Mouse (Mus musculus): ENCODE measurements around the gene Limch1. TPM values are rescaled to one million over a fixed set of nuclear protein-coding genes. Genes with fewer than 3 reads are reported as not detected.

The Limch1 gene
- polyA plus RNA-seq, 1 experiment: 44.2 TPM

DNA sequence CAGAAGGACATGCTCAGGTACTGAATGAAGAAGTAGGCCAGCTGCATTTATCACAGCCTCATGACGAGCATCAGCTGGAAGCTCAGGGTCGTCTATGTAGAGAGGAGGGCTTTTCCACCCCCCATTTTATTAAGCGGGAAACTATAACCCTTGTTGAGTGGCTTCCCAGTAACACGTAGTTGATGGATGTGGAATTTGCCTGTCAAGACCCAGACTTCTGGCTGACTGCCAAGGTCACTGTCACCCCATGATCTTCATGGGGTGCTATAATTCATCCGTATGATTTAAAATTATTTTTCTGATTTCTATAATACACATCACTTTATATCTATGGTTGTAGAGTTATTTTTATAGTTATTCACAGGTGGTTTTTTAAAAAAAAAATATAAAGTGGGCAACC, 131.4 kb downstream of the Limch1 start:
- Histone ChIP-seq H3K27ac (ENCODE audit: insufficient read depth, low read length) (no peak overlapping the region), H3K4me1 (ENCODE audit: control insufficient read depth, insufficient read depth, low read length) (no peaks in the 10 kb centered on the region), H3K4me3 (ENCODE audit: insufficient read depth, low read length) (no peak overlapping the region)
- no peak for TF ChIP-seq CTCF (IDR thresholded peaks at IDR 0.05; ENCODE audit: borderline replicate concordance, insufficient read depth, low read length)
- no peak for TF ChIP-seq POLR2A (IDR thresholded peaks at IDR 0.05; ENCODE audit: low read depth, low read length)

DNA sequence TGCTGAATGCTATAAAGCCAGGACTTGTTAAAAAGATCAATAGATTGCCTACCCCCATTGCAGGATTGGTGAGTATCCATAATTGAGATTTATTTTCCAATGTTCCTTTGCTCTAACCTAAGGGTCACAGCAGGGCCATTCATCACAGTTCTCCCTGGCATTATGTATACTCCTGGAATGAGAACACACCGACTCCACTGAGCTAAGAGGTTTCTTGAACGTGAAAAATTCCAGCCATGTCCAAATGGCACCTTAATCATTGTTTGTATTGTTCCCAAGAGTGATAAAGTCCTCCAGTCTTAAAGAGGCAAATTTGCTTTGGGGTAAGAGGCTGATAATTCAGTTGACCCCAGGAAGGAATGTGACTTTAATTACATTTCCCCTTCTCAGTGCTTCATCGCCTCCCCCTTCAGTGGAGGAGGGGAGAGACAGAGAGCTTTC, 136.3 kb downstream of the Limch1 start:
- Histone ChIP-seq H3K4me1 (ENCODE audit: control insufficient read depth, insufficient read depth, low read length) (no peaks in the 10 kb centered on the region), H3K4me3 (ENCODE audit: insufficient read depth, low read length) (no peak overlapping the region), H3K27ac (ENCODE audit: insufficient read depth, low read length) (no peak overlapping the region)
- no peak for TF ChIP-seq POLR2A (IDR thresholded peaks at IDR 0.05; ENCODE audit: low read depth, low read length)

GRCm38 (mm10) chr5:66882718-66883117, 137.1 kb downstream of the Limch1 start:
- no peak for TF ChIP-seq CTCF (IDR thresholded peaks at IDR 0.05; ENCODE audit: borderline replicate concordance, insufficient read depth, low read length)
- no peak for TF ChIP-seq POLR2A (IDR thresholded peaks at IDR 0.05; ENCODE audit: low read depth, low read length)
- H3K27ac ChIP-seq (ENCODE audit: insufficient read depth, low read length): no peak overlapping the region
- no peak overlapping the region for H3K4me3 ChIP-seq (ENCODE audit: insufficient read depth, low read length)
- H3K4me1 ChIP-seq (ENCODE audit: control insufficient read depth, insufficient read depth, low read length): no peaks in the 10 kb centered on the region

DNA sequence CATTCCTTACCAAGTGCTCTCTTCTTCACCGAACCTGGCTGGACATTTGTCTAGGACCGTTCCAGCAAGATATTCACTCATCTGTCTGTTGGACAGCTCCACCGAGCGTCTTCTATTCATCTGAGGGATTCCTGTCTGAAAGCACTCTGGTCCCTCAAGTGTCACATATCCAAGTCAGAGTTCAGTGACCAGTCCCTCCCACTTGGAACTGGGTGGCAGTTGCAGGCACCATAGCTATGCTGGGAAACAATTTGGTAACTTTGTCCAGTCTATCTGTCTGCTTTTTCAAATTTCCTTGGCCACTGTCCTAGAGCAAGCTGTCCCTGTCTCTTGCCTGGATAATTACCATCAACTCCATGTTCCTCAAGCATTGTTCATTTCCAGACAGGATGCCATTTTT, 138.9 kb downstream of the Limch1 start:
- H3K4me3 ChIP-seq (ENCODE audit: insufficient read depth, low read length): no peak overlapping the region
- no peak overlapping the region for H3K27ac ChIP-seq (ENCODE audit: insufficient read depth, low read length)
- TF ChIP-seq CTCF (IDR thresholded peaks at IDR 0.05; ENCODE audit: borderline replicate concordance, insufficient read depth, low read length) (no peak), POLR2A (IDR thresholded peaks at IDR 0.05; ENCODE audit: low read depth, low read length) (no peak)
- H3K4me1 ChIP-seq (ENCODE audit: control insufficient read depth, insufficient read depth, low read length): no peaks in the 10 kb centered on the region

GRCm38 (mm10) chr5:66886410-66887120, 140.9 kb downstream of the Limch1 start:
- no peak overlapping the region for H3K27ac ChIP-seq (ENCODE audit: insufficient read depth, low read length)
- H3K4me1 ChIP-seq (ENCODE audit: control insufficient read depth, insufficient read depth, low read length): no peaks in the 10 kb centered on the region
- TF ChIP-seq CTCF (IDR thresholded peaks at IDR 0.05; ENCODE audit: borderline replicate concordance, insufficient read depth, low read length) (no peak), POLR2A (IDR thresholded peaks at IDR 0.05; ENCODE audit: low read depth, low read length) (no peak)
- no peak overlapping the region for H3K4me3 ChIP-seq (ENCODE audit: insufficient read depth, low read length)

GRCm38 (mm10) chr5:66888061-66888460, 142.4 kb downstream of the Limch1 start:
- Histone ChIP-seq H3K4me1 (ENCODE audit: control insufficient read depth, insufficient read depth, low read length) (no peaks in the 10 kb centered on the region), H3K4me3 (ENCODE audit: insufficient read depth, low read length) (no peak overlapping the region), H3K27ac (ENCODE audit: insufficient read depth, low read length) (no peak overlapping the region)
- TF ChIP-seq POLR2A (IDR thresholded peaks at IDR 0.05; ENCODE audit: low read depth, low read length) (no peak), CTCF (IDR thresholded peaks at IDR 0.05; ENCODE audit: borderline replicate concordance, insufficient read depth, low read length) (no peak)

DNA sequence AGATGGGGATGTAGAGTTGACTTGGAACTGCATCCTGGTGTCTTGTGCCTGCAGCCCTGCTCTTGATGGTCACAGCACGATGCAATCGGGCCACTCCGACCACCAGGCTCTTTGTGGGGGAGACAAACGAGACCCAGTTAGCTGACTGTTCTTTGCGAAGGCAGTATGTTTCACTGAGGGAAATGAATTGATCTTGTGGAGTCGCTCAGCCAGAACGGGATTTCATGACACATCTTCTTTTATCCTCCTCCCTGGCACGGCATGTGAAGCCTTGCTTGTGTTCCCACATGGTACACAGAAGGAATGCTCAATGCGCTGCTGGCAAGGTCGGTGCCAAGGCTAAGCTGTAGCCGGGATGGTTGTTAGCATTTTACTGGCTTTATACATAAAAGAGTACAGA, 143.7 kb downstream of the Limch1 start:
- no peak for TF ChIP-seq POLR2A (IDR thresholded peaks at IDR 0.05; ENCODE audit: low read depth, low read length)
- no peak for TF ChIP-seq CTCF (IDR thresholded peaks at IDR 0.05; ENCODE audit: borderline replicate concordance, insufficient read depth, low read length)
- Histone ChIP-seq H3K4me1 (ENCODE audit: control insufficient read depth, insufficient read depth, low read length) (no peaks in the 10 kb centered on the region), H3K4me3 (ENCODE audit: insufficient read depth, low read length) (no peak overlapping the region), H3K27ac (ENCODE audit: insufficient read depth, low read length) (no peak overlapping the region)

DNA sequence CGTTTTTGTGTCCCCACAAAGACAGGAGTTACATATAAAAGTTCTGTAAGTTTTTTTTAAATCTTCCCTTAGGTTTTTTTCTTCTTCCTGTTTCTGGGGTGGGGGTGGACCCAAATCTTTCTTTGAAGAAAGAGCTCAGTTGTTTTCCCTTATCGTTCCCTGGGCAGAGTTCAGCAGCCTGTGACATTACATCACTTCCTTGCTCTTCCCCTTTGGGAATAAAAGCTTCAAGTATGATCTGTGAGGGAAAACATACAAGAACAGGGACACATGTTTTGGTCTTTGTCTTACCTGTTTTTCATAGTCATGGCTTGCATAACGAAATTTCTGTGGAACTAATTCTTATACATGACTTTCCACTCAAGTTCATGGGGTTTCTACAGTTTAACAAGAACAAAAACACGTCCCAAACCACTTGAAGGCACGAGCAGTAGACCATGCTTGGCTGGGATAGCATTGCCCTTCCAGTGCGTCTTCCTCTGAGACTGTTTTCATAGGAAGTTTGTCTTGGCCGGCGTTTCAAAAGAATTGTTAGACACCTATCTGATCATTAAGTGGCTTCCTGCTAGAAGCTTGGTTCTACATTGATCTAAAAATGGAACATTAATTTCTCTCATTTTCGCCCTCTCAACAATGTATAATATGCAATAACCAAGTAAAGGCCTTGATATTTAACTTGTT, 150.0 kb downstream of the Limch1 start:
- Histone ChIP-seq H3K27ac (ENCODE audit: insufficient read depth, low read length) (no peak overlapping the region), H3K4me3 (ENCODE audit: insufficient read depth, low read length) (no peak overlapping the region), H3K4me1 (ENCODE audit: control insufficient read depth, insufficient read depth, low read length) (peaks cover 9% of the 10 kb centered on the region; the same call in 1 of the 2 replicates)
- no peak for TF ChIP-seq CTCF (IDR thresholded peaks at IDR 0.05; ENCODE audit: borderline replicate concordance, insufficient read depth, low read length)
- no peak for TF ChIP-seq POLR2A (IDR thresholded peaks at IDR 0.05; ENCODE audit: low read depth, low read length)

GRCm38 (mm10) chr5:66897584-66897983, 152.0 kb downstream of the Limch1 start:
- Histone ChIP-seq H3K4me3 (ENCODE audit: insufficient read depth, low read length) (no peak overlapping the region), H3K27ac (ENCODE audit: insufficient read depth, low read length) (no peak overlapping the region), H3K4me1 (ENCODE audit: control insufficient read depth, insufficient read depth, low read length) (peaks cover 9% of the 10 kb centered on the region; the same call in 1 of the 2 replicates)
- TF ChIP-seq POLR2A (IDR thresholded peaks at IDR 0.05; ENCODE audit: low read depth, low read length) (no peak), CTCF (IDR thresholded peaks at IDR 0.05; ENCODE audit: borderline replicate concordance, insufficient read depth, low read length) (no peak)

GRCm38 (mm10) chr5:66898252-66898651, 152.6 kb downstream of the Limch1 start:
- Histone ChIP-seq H3K27ac (ENCODE audit: insufficient read depth, low read length) (no peak overlapping the region), H3K4me1 (ENCODE audit: control insufficient read depth, insufficient read depth, low read length) (peaks cover 9% of the 10 kb centered on the region; the same call in 1 of the 2 replicates), H3K4me3 (ENCODE audit: insufficient read depth, low read length) (no peak overlapping the region)
- TF ChIP-seq POLR2A (IDR thresholded peaks at IDR 0.05; ENCODE audit: low read depth, low read length) (no peak), CTCF (IDR thresholded peaks at IDR 0.05; ENCODE audit: borderline replicate concordance, insufficient read depth, low read length) (no peak)
